Mouse (Mus musculus) kidney, adult 2 months (tissue): ENCODE measurements at regions not wholly inside any gene's neighbourhood (a gene's known extent, or its start where the extent isn't known, plus 50 kb on each side); places are given as distances from the start of the nearest gene placed in this dataset.

Experiments
- CTCF ChIP-seq: fragments of 200-500 bp; conservative IDR thresholded peaks from 2 replicates; pipeline ENCODE4 v1.5.1; 2011; ENCODE audit warnings: low read depth, mild to moderate bottlenecking, control low read depth, low read length, moderate library complexity, mixed read lengths; ENCODE audit not compliant: insufficient read depth, insufficient read length
- POLR2A ChIP-seq: fragments of 200-500 bp; IDR thresholded peaks from one replicate; pipeline ENCODE4 v1.6.1; 2011; ENCODE audit warnings: low read depth, low read length, control low read depth

- TF ChIP-seq CTCF (no peak), POLR2A (no peak)
Observed at GRCm38 (mm10) chr14:102859361-102859871, 123.0 kb downstream of the Kctd12 start.
